ENCODE assay signal across 27 mouse cellular contexts in genomic region chr5:81605646-81606045, GRCm38 (mm10).
"Had no signal": no experiment of that assay in that cellular context is flagged by ENCODE, and none has a peak within 500 bp of the region (broad histone marks: within the 10 kb centered on the region; RNA-seq: fewer than 3 reads in every experiment).

No protein-coding gene starts in this region.

- H3K36me3 ChIP-seq: embryonic facial prominence, embryonic 12.5 days; embryonic facial prominence, embryonic 13.5 days; embryonic facial prominence, embryonic 15.5 days; forebrain, embryonic 10.5 days; forebrain, embryonic 12.5 days; forebrain, embryonic 15.5 days had no signal

- H3K9ac ChIP-seq: embryonic facial prominence, embryonic 12.5 days; embryonic facial prominence, embryonic 13.5 days; embryonic facial prominence, embryonic 15.5 days; forebrain, embryonic 12.5 days; forebrain, embryonic 13.5 days; forebrain, embryonic 15.5 days; forebrain, postnatal 0 days had no signal

- ATAC-seq: forebrain, embryonic 13.5 days; forebrain, embryonic 14.5 days; forebrain, embryonic 15.5 days; forebrain, embryonic 16.5 days; forebrain, postnatal 0 days had no signal

- H3K27me3 ChIP-seq: embryonic facial prominence, embryonic 12.5 days; embryonic facial prominence, embryonic 13.5 days; embryonic facial prominence, embryonic 15.5 days; forebrain, embryonic 12.5 days; forebrain, embryonic 13.5 days; forebrain, embryonic 15.5 days had no signal

- H3K9me3 ChIP-seq: embryonic facial prominence, embryonic 12.5 days; embryonic facial prominence, embryonic 13.5 days; embryonic facial prominence, embryonic 15.5 days; forebrain, embryonic 10.5 days; forebrain, embryonic 12.5 days; forebrain, embryonic 13.5 days; forebrain, embryonic 15.5 days had no signal

- DNase-seq: cerebellum, adult 8-10 months; cerebellum, adult 9-10 months; cerebellum, adult 9-11 months; cerebellum, postnatal 10 days; cerebellum, postnatal 14 days; cerebellum, postnatal 25 days; cerebellum, postnatal 36 days; embryo, embryonic 11 days; forebrain, postnatal 0 days; gastrocnemius, adult 2 months; gastrocnemius, postnatal 10 days; gastrocnemius, postnatal 14 days; gastrocnemius, postnatal 25 days; gastrocnemius, postnatal 36 days; heart, adult 11 months; heart, adult 18-20 months; heart, adult 2 months had no signal

- H3K4me2 ChIP-seq: embryonic facial prominence, embryonic 12.5 days; embryonic facial prominence, embryonic 13.5 days; embryonic facial prominence, embryonic 15.5 days; forebrain, embryonic 12.5 days; forebrain, embryonic 13.5 days; forebrain, embryonic 15.5 days had no signal

- H3K27ac ChIP-seq: embryonic facial prominence, embryonic 12.5 days; embryonic facial prominence, embryonic 13.5 days; embryonic facial prominence, embryonic 15.5 days; forebrain, embryonic 10.5 days; forebrain, embryonic 12.5 days; forebrain, embryonic 13.5 days; forebrain, embryonic 15.5 days; gastrocnemius, adult 2 months; heart, adult 2 months had no signal

- H3K4me1 ChIP-seq: embryonic facial prominence, embryonic 12.5 days; embryonic facial prominence, embryonic 13.5 days; embryonic facial prominence, embryonic 15.5 days; forebrain, embryonic 10.5 days; forebrain, embryonic 12.5 days; forebrain, embryonic 13.5 days; forebrain, embryonic 15.5 days had no signal

- H3K4me3 ChIP-seq: embryonic facial prominence, embryonic 12.5 days; embryonic facial prominence, embryonic 13.5 days; embryonic facial prominence, embryonic 15.5 days; erythroblast, embryonic 14.5 days; forebrain, embryonic 10.5 days; forebrain, embryonic 12.5 days; forebrain, embryonic 13.5 days; forebrain, embryonic 15.5 days; gastrocnemius, adult 2 months; heart, adult 2 months had no signal
